Mouse (Mus musculus) C2C12 (cell line): Measurements from ENCODE around the gene Car14.

ENCODE experiments used
- CTCF ChIP-seq: IDR thresholded peaks from one replicate; pipeline ENCODE4 v1.5.1; 2011; ENCODE audit not compliant: control insufficient read depth, insufficient read depth, insufficient read length
- FOSL1 ChIP-seq: IDR thresholded peaks from one replicate; pipeline ENCODE4 v1.8.0; 2011; ENCODE audit warnings: mild to moderate bottlenecking, low read length; ENCODE audit not compliant: poor library complexity, insufficient read depth, severe bottlenecking
- MAX ChIP-seq: IDR thresholded peaks from one replicate; pipeline ENCODE4 v1.6.1; 2011; ENCODE audit warnings: mild to moderate bottlenecking, control low read depth
- MYOD1 ChIP-seq: IDR thresholded peaks from one replicate; pipeline ENCODE4 v1.6.1; 2011; ENCODE audit warnings: low read depth; ENCODE audit not compliant: control insufficient read depth, insufficient read length

DNA sequence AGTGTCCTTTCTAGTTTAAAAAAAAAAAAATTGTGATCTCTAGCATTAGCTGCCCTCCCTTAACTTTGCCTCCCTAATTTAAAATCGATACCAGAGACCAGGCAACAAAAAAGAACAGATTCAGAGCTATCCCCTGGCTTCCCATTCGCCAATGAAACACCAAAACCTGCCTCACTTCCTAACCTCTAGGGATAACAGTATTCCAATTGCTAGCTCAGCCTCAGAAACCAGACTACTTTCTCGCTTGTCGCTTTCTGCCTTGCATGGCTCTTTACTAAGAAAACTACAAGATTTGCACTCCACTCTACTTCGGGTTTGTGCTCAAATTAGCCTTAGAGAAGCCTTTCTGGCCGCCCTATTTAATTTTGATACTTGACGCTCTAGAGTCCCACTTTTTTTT is 48.4 kb downstream of the Car14 start:
- TF ChIP-seq CTCF, result no peak
- TF ChIP-seq MAX, result no peak
- TF ChIP-seq FOSL1, result no peak
- TF ChIP-seq MYOD1, result no peak
